Mouse (Mus musculus): ENCODE results near the gene Grid1.

- no peak for TF ChIP-seq CTCF (IDR thresholded peaks at IDR 0.05; ENCODE audit: low read depth, low read length)
- no peak for TF ChIP-seq GATA1 (IDR thresholded peaks at IDR 0.05; ENCODE audit: borderline replicate concordance, low read length)
- TF ChIP-seq TAL1 (conservative IDR thresholded peaks at IDR 0.05; ENCODE audit: low read depth, low read length): no peak
- no peak for TF ChIP-seq POLR2AphosphoS5 (IDR thresholded peaks at IDR 0.05; ENCODE audit: insufficient replicate concordance, low read depth, low read length)
- no peak for TF ChIP-seq GATA2 (IDR thresholded peaks at IDR 0.05; ENCODE audit: borderline replicate concordance, low read depth, low read length)
These were observed 354.0 kb downstream of the Grid1 start for GRCm38 (mm10) chr14:35173861-35174260.
